Mouse (Mus musculus) embryonic facial prominence, embryonic 11.5 days (tissue): ENCODE measurements around the gene Grk4. TPM values are rescaled to one million over a fixed set of nuclear protein-coding genes. Genes with fewer than 3 reads are reported as not detected.
A peak's percentile ranks its signal among the peaks of the same experiment; 100 is the strongest.

Experiments used
- ATAC-seq: fragments of 200-750 bp; cut with Nextera tagmentation; replicated peaks from 2 replicates; pipeline ENCODE4 v1.8.0; 2017; ENCODE audit warnings: low read depth; ENCODE audit not compliant: insufficient number of reproducible peaks, low FRiP score, low TSS enrichment
- DNase-seq: peaks from one replicate; pipeline ENCODE4 v3.0.0-alpha.2; 2015; ENCODE audit warnings: low spot score
- H3K27ac ChIP-seq: fragments of 300-500 bp; sonication (generic); replicated peaks from 2 replicates; pipeline ENCODE4 v1.5.1; 2014; ENCODE audit warnings: mild to moderate bottlenecking, low read depth, low read length, control low read depth
- H3K27me3 ChIP-seq: fragments of 300-500 bp; sonication (generic); 2 replicates; pipeline ENCODE4 v1.6.1; 2014; ENCODE audit warnings: mild to moderate bottlenecking, low read length, moderate library complexity, mixed read lengths; ENCODE audit not compliant: control insufficient read depth, insufficient read depth
- H3K36me3 ChIP-seq: fragments of 300-500 bp; sonication (generic); replicated peaks from 2 replicates; pipeline ENCODE4 v1.6.1; 2014; ENCODE audit warnings: low read depth, mild to moderate bottlenecking, low read length, moderate library complexity, mixed read lengths; ENCODE audit not compliant: control insufficient read depth, insufficient read depth
- H3K4me1 ChIP-seq: fragments of 300-500 bp; sonication (generic); 2 replicates; pipeline ENCODE4 v1.6.1; 2014; ENCODE audit warnings: low read length, mixed read lengths; ENCODE audit not compliant: control insufficient read depth, insufficient read depth
- H3K4me2 ChIP-seq: fragments of 300-500 bp; sonication (generic); 2 replicates; pipeline ENCODE4 v1.6.1; 2014; ENCODE audit warnings: low read depth, mild to moderate bottlenecking, control low read depth, low read length, moderate library complexity
- H3K4me3 ChIP-seq: fragments of 300-500 bp; sonication (generic); 2 replicates; pipeline ENCODE4 v1.5.1; 2014; ENCODE audit warnings: low read depth, low read length, control low read depth
- H3K9ac ChIP-seq: fragments of 300-500 bp; sonication (generic); replicated peaks from 2 replicates; pipeline ENCODE4 v1.6.1; 2014; ENCODE audit warnings: mild to moderate bottlenecking, control low read depth, low read length
- H3K9me3 ChIP-seq: fragments of 300-500 bp; sonication (generic); replicated peaks from 2 replicates; pipeline ENCODE4 v1.6.1; 2016; ENCODE audit warnings: mild to moderate bottlenecking, low read length, inconsistent platforms, mixed read lengths; ENCODE audit not compliant: control insufficient read depth
- WGBS: fragments of 180-500 bp; shearing (Covaris S2); extraction: QIAGEN DNeasy Blood & Tissue Kit; methylation state at CpG from one replicate; pipeline ENCODE4 v1.1.7; 2014; 5-methylcytosine and 5-hydroxymethylcytosine counted together
- microRNA counts: library from miRNA; unstranded; fragments of <30 nt; microRNA quantifications from one replicate; lab custom pipeline; 2016
- microRNA-seq: library from miRNA; unstranded; fragments of <30 nt; microRNA quantifications from one replicate; pipeline ENCODE4, GENCODE M21; 2016; ENCODE audit warnings: borderline number of aligned reads
- polyA plus RNA-seq: library from polyadenylated mRNA; unstranded; fragments of >200 nt; fragmentation: Nextera tagmentation; extraction: Ambion mirVana; gene quantifications from 2 replicates; pipeline ENCODE4 v1.2.1, GENCODE M21; 2014

Gene Grk4
- polyA plus RNA-seq, 1 experiment from 2014 or later, result 3.0 TPM

- H3K27ac ChIP-seq, result no peak overlapping the region
- no peaks in the 10 kb centered on the region for H3K36me3 ChIP-seq
- no peaks in the 10 kb centered on the region for H3K27me3 ChIP-seq
- H3K9ac ChIP-seq, result no peak overlapping the region
- no peak overlapping the region for H3K4me3 ChIP-seq
- no peak for ATAC-seq
- H3K4me2 ChIP-seq, result no peak overlapping the region
- no peaks in the 10 kb centered on the region for H3K9me3 ChIP-seq
- H3K4me1 ChIP-seq, result no peaks in the 10 kb centered on the region
- 93% methylated on average over 4 of the region's 4 CpGs for WGBS
- no peak for DNase-seq
Observed at GRCm38 (mm10) chr5:34772696-34773245, 112.6 kb downstream of the Grk4 start.

DNA sequence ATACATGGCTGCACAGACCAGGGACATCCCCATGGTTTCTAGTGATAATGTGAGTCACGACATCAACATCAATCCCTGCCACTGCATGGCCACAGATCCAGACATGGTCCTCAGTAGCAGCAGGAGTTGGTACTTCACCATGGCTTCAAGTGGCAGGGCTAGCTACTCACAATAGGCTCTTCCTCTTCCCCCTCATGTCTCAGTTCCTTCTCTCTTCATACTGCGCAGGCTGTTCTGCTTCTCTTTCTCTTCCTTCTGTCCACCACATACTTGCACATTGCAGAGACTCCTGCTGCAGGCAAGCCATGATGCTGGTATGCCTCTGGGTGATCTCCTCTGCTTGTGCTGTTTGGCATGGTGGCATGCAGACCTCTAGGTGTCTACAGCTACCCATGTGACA is 113.2 kb downstream of the Grk4 start:
- no peak overlapping the region for H3K4me3 ChIP-seq
- H3K36me3 ChIP-seq, result no peaks in the 10 kb centered on the region
- no peaks in the 10 kb centered on the region for H3K27me3 ChIP-seq
- no peak overlapping the region for H3K4me2 ChIP-seq
- H3K4me1 ChIP-seq, result no peaks in the 10 kb centered on the region
- H3K9ac ChIP-seq, result no peak overlapping the region
- H3K9me3 ChIP-seq, result no peaks in the 10 kb centered on the region
- DNase-seq (no peak), ATAC-seq (no peak)
- 97% methylated on average over 2 of the region's 2 CpGs for WGBS
- H3K27ac ChIP-seq, result no peak overlapping the region

DNA sequence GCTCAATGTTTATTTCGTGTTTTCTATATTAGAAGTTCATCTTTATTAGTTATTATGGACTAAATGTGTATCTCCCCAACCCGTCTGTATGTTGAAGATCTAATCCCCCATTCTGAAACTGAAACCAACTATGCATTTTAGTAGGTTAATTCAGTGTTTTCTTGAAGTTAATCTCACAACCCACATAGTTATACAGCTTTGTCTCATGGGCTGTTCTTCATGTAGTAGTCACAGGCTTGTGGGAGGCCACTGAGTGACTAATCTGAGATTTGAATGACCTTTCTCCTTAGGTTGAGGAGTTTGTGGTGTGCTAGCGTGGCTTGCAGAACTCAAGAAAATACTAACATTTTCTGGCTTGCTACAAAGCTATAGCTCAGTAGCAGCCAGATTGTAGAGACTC is 124.8 kb downstream of the Grk4 start:
- Histone ChIP-seq H3K27me3 (no peaks in the 10 kb centered on the region), H3K9ac (no peak overlapping the region), H3K4me1 (no peaks in the 10 kb centered on the region), H3K27ac (no peak overlapping the region), H3K4me3 (no peak overlapping the region), H3K4me2 (no peak overlapping the region), H3K9me3 (no peaks in the 10 kb centered on the region), H3K36me3 (no peaks in the 10 kb centered on the region; the same call in 1 of the 2 replicates)
- ATAC-seq (no peak), DNase-seq (no peak)
- WGBS, result 88% methylated on average over 3 of the region's 3 CpGs

DNA sequence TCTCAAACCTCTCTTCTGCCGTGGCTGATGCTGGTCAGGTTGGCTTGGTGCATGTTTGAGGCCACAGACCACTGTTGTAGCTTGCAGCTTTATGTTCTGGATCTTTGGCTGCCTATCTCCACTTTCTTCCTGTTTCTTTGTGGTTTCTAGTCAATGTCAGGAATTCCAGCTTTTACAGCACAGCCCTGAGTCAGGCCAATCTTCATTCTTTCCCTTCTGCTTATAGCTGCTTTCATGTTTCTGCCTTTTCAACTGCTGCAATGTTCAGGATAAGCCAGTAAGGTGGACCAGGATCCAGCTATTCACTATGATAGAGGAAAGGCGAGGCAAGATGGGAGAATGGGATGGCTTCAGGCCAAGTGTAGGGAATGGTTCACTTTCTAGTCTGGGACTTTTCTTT is 131.0 kb downstream of the Grk4 start:
- no peak for ATAC-seq
- Histone ChIP-seq H3K9ac (no peak overlapping the region), H3K9me3 (no peaks in the 10 kb centered on the region), H3K27me3 (no peaks in the 10 kb centered on the region), H3K4me1 (no peaks in the 10 kb centered on the region), H3K4me2 (no peak overlapping the region), H3K36me3 (no peaks in the 10 kb centered on the region; the same call in 1 of the 2 replicates), H3K27ac (no peak overlapping the region), H3K4me3 (no peak overlapping the region)
- DNase-seq, result no peak
- WGBS, result 88% methylated on average over 2 of the region's 2 CpGs

DNA sequence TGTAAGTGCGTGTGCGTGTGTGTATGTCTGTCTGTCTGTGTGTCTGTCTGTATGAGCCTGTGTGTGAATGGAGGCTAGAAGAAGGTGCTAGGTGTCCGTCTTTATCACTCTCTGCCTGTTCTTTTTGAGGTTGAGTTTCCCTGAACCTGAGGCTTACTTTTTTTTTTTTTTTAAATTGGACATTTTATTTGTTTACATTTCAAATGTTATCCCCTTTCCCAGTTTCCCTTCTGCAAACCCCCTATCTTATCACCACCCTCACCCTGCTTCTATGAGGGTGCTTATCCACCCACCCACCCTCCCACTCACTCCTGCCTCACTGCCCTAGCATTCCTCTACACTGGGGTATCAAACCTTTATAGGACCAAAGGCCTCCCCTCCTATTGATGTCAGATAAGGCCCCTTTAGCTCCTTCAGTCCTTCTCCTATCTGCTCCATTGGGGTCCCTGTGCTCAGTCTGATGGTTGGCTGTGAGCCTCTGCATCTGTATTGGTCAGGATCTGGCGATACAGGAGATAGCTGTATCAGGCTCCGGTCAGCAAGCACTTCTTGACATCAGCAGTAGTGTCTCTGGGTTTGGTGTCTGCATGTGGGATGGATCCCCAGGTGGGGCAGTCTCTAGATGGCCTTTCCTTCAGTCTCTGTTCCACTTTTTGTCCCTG is 140.2 kb downstream of the Grk4 start:
- H3K4me2 ChIP-seq, result no peak overlapping the region
- H3K9me3 ChIP-seq, result no peaks in the 10 kb centered on the region
- H3K4me3 ChIP-seq, result no peak overlapping the region
- no peak for ATAC-seq
- H3K27ac ChIP-seq, result no peak overlapping the region
- no peak for DNase-seq
- no peaks in the 10 kb centered on the region for H3K27me3 ChIP-seq
- WGBS, result 85% methylated on average over 5 of the region's 5 CpGs
- H3K4me1 ChIP-seq, result no peaks in the 10 kb centered on the region
- no peaks in the 10 kb centered on the region; the same call in 1 of the 2 replicates for H3K36me3 ChIP-seq
- H3K9ac ChIP-seq, result no peak overlapping the region

MicroRNAs within 50 kb of the gene (microRNA counts, 519-probe panel; counts per million panel counts)
- 2,264 counts per million, percentile 18 among the panel's probes with 10 or more counts for microRNA mmu-miR-467g (lab: Ali Mortazavi, UCI)

Small RNA genes lying within 50 kb of the gene (microRNA-seq; reads per million reads assigned to microRNA genes)
- gene Mir467g, result not detected

Other genes with a start within 250 kb of the Grk4 start
- 3.4 and 6.4 TPM in 2 replicates for gene Tnip2, start 146.4 kb upstream of the Grk4 start, polyA plus RNA-seq
- gene Sh3bp2, start 134.5 kb upstream of the Grk4 start, polyA plus RNA-seq, result 7.4 and 10.4 TPM in 2 replicates
- 145 and 160 TPM in 2 replicates for gene Add1, start 86.7 kb upstream of the Grk4 start, polyA plus RNA-seq
- gene Mfsd10, start 23.2 kb upstream of the Grk4 start, polyA plus RNA-seq, result 70.8 and 77.4 TPM in 2 replicates
- 35.0 and 40.8 TPM in 2 replicates for gene Nop14, start 231 bp upstream of the Grk4 start, polyA plus RNA-seq
- 11.3 and 11.4 TPM in 2 replicates for gene Htt, start 101.4 kb downstream of the Grk4 start, polyA plus RNA-seq
- gene Msantd1, start 247.6 kb downstream of the Grk4 start, polyA plus RNA-seq, result 0.80 and 0.84 TPM in 2 replicates